Mouse (Mus musculus): ENCODE data around the gene Aqp5. TPM values are rescaled to one million over a fixed set of nuclear protein-coding genes. Genes with fewer than 3 reads are reported as not detected.

Gene Aqp5
- total and polyA plus RNA-seq, 2 experiments from 2014 or later, result 0.64 to 0.76 TPM

- no peaks in the 10 kb centered on the region for H3K4me1 ChIP-seq (ENCODE audit: insufficient read depth)
- no peak for DNase-seq
- ATAC-seq, result no peak
- H3K27ac ChIP-seq (ENCODE audit: low read depth, low read length), result no peak overlapping the region
- H3K36me3 ChIP-seq (ENCODE audit: insufficient read depth), result peaks cover 28% of the 10 kb centered on the region
- H3K9ac ChIP-seq, result no peak overlapping the region
- TF ChIP-seq CTCF (IDR thresholded peaks at IDR 0.05; ENCODE audit: low read depth), result peak; percentile 39; the same call in 1 of the 2 replicates
- no peaks in the 10 kb centered on the region for H3K27me3 ChIP-seq (ENCODE audit: insufficient read depth, low read length)
- no peak overlapping the region for H3K4me3 ChIP-seq (ENCODE audit: low read depth, low read length)
- H3K4me2 ChIP-seq (ENCODE audit: low read depth), result no peak overlapping the region
- H3K9me3 ChIP-seq (ENCODE audit: low read length), result no peaks in the 10 kb centered on the region
These were observed 41.0 kb downstream of the Aqp5 start for GRCm38 (mm10) chr15:99631618-99632017.

GRCm38 (mm10) chr15:99634702-99635101, 44.1 kb downstream of the Aqp5 start:
- no peak overlapping the region for H3K9ac ChIP-seq
- no peak for TF ChIP-seq CTCF (IDR thresholded peaks at IDR 0.05; ENCODE audit: low read depth)
- WGBS, result 92% methylated on average over 7 of the region's 7 CpGs
- ATAC-seq, result no peak
- 0 out of 2 replicates have a peak, but pooled peaks cover 5% of the 10 kb centered on the region for H3K4me1 ChIP-seq (ENCODE audit: insufficient read depth)
- no peak overlapping the region for H3K4me2 ChIP-seq (ENCODE audit: low read depth)
- H3K27ac ChIP-seq (ENCODE audit: low read depth, low read length), result no peak overlapping the region
- peaks cover 24% of the 10 kb centered on the region for H3K36me3 ChIP-seq (ENCODE audit: insufficient read depth)
- H3K9me3 ChIP-seq (ENCODE audit: low read length), result no peaks in the 10 kb centered on the region
- H3K27me3 ChIP-seq (ENCODE audit: insufficient read depth, low read length), result no peaks in the 10 kb centered on the region
- no peak for DNase-seq
- no peak overlapping the region for H3K4me3 ChIP-seq (ENCODE audit: low read depth, low read length)

DNA sequence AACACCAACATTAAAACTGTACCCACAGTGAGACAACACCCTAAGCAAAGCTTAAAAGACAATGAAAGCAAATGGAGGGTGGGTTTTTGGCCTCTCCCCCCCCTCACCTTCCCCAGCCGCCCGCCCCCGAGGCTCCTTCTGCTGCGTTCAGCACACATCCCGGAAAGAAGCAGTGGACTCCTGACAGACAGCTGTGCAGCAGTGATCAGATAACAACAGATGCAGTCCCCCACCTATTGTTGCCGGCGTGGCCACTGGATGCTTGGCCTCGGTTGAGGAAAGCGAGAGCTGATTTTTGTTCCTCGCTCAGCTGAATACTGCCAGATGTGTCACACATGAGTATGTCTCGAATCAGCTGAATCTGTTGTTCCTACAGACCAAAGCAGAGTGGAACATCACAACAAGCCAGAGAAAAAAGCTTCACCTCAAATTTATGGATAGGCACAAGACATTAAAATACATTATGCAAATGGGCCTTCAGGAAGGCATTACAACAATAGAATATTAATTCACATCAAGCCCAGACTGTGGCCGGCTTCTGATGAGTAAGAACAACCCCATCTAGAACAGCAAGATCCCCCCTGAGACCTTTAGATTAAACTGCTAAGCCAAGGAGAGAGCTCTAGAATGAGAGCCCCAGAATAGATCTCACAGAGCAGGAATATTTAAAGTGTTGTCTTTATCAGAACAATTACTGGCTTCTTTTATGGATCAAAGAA, 47.0 kb downstream of the Aqp5 start:
- peak; percentile 51; the same call in 1 of the 2 replicates for ATAC-seq
- no peak for DNase-seq
- Histone ChIP-seq H3K36me3 (ENCODE audit: insufficient read depth) (peaks cover 7% of the 10 kb centered on the region; the same call in 1 of the 2 replicates), H3K4me2 (ENCODE audit: low read depth) (no peak overlapping the region), H3K4me3 (ENCODE audit: low read depth, low read length) (no peak overlapping the region), H3K27ac (ENCODE audit: low read depth, low read length) (peak overlapping the region; percentile 71), H3K9ac (peak overlapping the region; percentile 25; the same call in 1 of the 2 replicates), H3K4me1 (ENCODE audit: insufficient read depth) (0 out of 2 replicates have a peak, but pooled peaks cover 5% of the 10 kb centered on the region), H3K9me3 (ENCODE audit: low read length) (no peaks in the 10 kb centered on the region), H3K27me3 (ENCODE audit: insufficient read depth, low read length) (no peaks in the 10 kb centered on the region)
- WGBS, result 51% methylated on average over 12 of the region's 12 CpGs
- no peak for TF ChIP-seq CTCF (IDR thresholded peaks at IDR 0.05; ENCODE audit: low read depth)

DNA sequence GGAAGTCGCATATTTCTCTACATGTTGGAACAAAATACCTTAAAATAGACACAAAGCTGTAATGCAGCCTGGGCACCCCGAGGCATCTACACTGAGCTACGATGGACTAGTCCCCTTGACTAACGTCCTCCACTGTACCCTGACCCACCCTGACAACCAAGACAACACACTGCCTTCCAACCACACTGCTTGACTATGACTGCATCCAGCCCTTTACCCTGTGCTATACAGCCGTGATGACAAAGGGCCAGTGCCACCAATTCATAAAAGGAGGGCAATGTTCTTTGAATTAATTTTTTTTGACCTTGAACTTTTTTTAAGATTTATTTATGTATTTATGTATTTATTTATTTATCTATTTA, 47.5 kb downstream of the Aqp5 start:
- Histone ChIP-seq H3K27ac (ENCODE audit: low read depth, low read length) (peak overlapping the region; percentile 71), H3K4me3 (ENCODE audit: low read depth, low read length) (no peak overlapping the region), H3K4me2 (ENCODE audit: low read depth) (no peak overlapping the region), H3K9me3 (ENCODE audit: low read length) (no peaks in the 10 kb centered on the region), H3K27me3 (ENCODE audit: insufficient read depth, low read length) (no peaks in the 10 kb centered on the region), H3K4me1 (ENCODE audit: insufficient read depth) (0 out of 2 replicates have a peak, but pooled peaks cover 5% of the 10 kb centered on the region), H3K36me3 (ENCODE audit: insufficient read depth) (peaks cover 7% of the 10 kb centered on the region; the same call in 1 of the 2 replicates), H3K9ac (no peak overlapping the region)
- no peak for TF ChIP-seq CTCF (IDR thresholded peaks at IDR 0.05; ENCODE audit: low read depth)
- 79% methylated on average over 5 of the region's 5 CpGs for WGBS
- no peak for ATAC-seq
- DNase-seq, result no peak

DNA sequence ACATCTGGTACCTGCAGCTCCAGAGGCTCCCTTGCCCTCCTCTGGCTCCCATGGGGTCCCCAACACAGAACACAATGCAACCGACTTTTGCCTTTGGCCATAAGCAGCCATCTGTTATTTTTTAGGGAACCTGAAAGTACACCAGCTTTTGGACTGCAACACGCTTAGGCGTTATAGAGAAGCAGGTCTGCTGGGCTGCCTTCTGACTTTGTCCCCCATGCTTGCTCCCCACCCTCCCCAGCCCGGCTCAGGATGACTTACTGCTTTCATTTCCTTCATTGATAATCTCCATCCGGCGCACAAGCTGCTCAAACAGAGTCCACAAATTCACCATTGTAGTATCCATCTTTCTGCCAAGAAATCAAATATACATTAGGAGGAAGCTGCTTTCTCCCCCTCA, 52.0 kb downstream of the Aqp5 start:
- H3K4me3 ChIP-seq (ENCODE audit: low read depth, low read length), result no peak overlapping the region
- no peaks in the 10 kb centered on the region for H3K27me3 ChIP-seq (ENCODE audit: insufficient read depth, low read length)
- H3K4me2 ChIP-seq (ENCODE audit: low read depth), result no peak overlapping the region
- peaks cover 8% of the 10 kb centered on the region for H3K4me1 ChIP-seq (ENCODE audit: insufficient read depth)
- no peak overlapping the region for H3K9ac ChIP-seq
- no peak overlapping the region for H3K27ac ChIP-seq (ENCODE audit: low read depth, low read length)
- no peak for TF ChIP-seq CTCF (IDR thresholded peaks at IDR 0.05; ENCODE audit: low read depth)
- no peaks in the 10 kb centered on the region for H3K36me3 ChIP-seq (ENCODE audit: insufficient read depth)
- DNase-seq (no peak), ATAC-seq (no peak)
- 75% methylated on average over 6 of the region's 6 CpGs for WGBS
- H3K9me3 ChIP-seq (ENCODE audit: low read length), result no peaks in the 10 kb centered on the region

DNA sequence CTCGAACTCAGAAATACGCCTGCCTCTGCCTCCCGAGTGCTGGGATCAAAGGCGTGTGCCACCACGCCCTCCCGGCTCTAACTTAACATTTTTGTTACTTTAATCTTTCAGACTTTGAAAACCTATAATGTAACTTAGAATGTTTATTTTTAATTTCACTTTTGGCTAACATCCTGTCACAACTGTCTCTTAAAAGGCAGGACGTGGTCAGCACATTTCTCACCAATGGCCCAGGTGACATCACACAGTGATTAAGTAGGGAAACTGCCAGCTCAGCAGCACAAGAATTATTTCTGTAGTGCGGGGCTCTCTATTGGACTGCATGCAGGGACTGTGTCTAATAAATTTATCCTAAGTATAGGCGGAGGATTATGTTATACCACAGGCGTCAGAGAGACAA, 53.2 kb downstream of the Aqp5 start:
- no peak for TF ChIP-seq CTCF (IDR thresholded peaks at IDR 0.05; ENCODE audit: low read depth)
- 70% methylated on average over 10 of the region's 10 CpGs for WGBS
- H3K27ac ChIP-seq (ENCODE audit: low read depth, low read length), result no peak overlapping the region

More for the DNA sequence above, 53.2 kb downstream of the Aqp5 start:
- no peak for ATAC-seq
- H3K27me3 ChIP-seq (ENCODE audit: insufficient read depth, low read length), result no peaks in the 10 kb centered on the region
- H3K9me3 ChIP-seq (ENCODE audit: low read length), result no peaks in the 10 kb centered on the region
- H3K4me2 ChIP-seq (ENCODE audit: low read depth), result no peak overlapping the region
- peaks cover 12% of the 10 kb centered on the region for H3K4me1 ChIP-seq (ENCODE audit: insufficient read depth)
- H3K36me3 ChIP-seq (ENCODE audit: insufficient read depth), result no peaks in the 10 kb centered on the region
- DNase-seq, result no peak
- no peak overlapping the region for H3K9ac ChIP-seq
- H3K4me3 ChIP-seq (ENCODE audit: low read depth, low read length), result no peak overlapping the region

Other genes with a start within 250 kb of the Aqp5 start
- 11.2 and 14.2 TPM in 2 replicates for gene Fmnl3, start 220.3 kb upstream of the Aqp5 start, total RNA-seq (2014; rRNA removed)
- gene Fmnl3, start 220.3 kb upstream of the Aqp5 start, polyA plus RNA-seq (2015; fragmentation: Nextera tagmentation; extraction: Ambion mirVana), result 7.3 and 8.6 TPM in 2 replicates
- 203 and 234 TPM in 2 replicates for gene Tmbim6, start 197.9 kb upstream of the Aqp5 start, total RNA-seq (2014; rRNA removed)
- gene Tmbim6, start 197.9 kb upstream of the Aqp5 start, polyA plus RNA-seq (2015; fragmentation: Nextera tagmentation; extraction: Ambion mirVana), result 269 and 312 TPM in 2 replicates
- gene Nckap5l, start 133.0 kb upstream of the Aqp5 start, total RNA-seq (2014; rRNA removed), result 12.3 and 17.6 TPM in 2 replicates
- 7.9 and 10.3 TPM in 2 replicates for gene Nckap5l, start 133.0 kb upstream of the Aqp5 start, polyA plus RNA-seq (2015; fragmentation: Nextera tagmentation; extraction: Ambion mirVana)
- 12.1 and 17.5 TPM in 2 replicates for gene Bcdin3d, start 116.1 kb upstream of the Aqp5 start, total RNA-seq (2014; rRNA removed)
- 12.8 and 15.7 TPM in 2 replicates for gene Bcdin3d, start 116.1 kb upstream of the Aqp5 start, polyA plus RNA-seq (2015; fragmentation: Nextera tagmentation; extraction: Ambion mirVana)
- 19.2 and 25.6 TPM in 2 replicates for gene Faim2, start 62.6 kb upstream of the Aqp5 start, total RNA-seq (2014; rRNA removed)
- 44.6 and 57.4 TPM in 2 replicates for gene Faim2, start 62.6 kb upstream of the Aqp5 start, polyA plus RNA-seq (2015; fragmentation: Nextera tagmentation; extraction: Ambion mirVana)
- not detected in 2 replicates for gene Aqp2, start 11.7 kb upstream of the Aqp5 start, total RNA-seq (2014; rRNA removed)
- gene Aqp2, start 11.7 kb upstream of the Aqp5 start, polyA plus RNA-seq (2015; fragmentation: Nextera tagmentation; extraction: Ambion mirVana), result not detected in 2 replicates
- not detected in 2 replicates for gene Aqp6, start 10.6 kb downstream of the Aqp5 start, total RNA-seq (2014; rRNA removed)
- 0.06 TPM in 1 of 2 replicates, not detected in the other for gene Aqp6, start 10.6 kb downstream of the Aqp5 start, polyA plus RNA-seq (2015; fragmentation: Nextera tagmentation; extraction: Ambion mirVana)
- 27.5 and 39.7 TPM in 2 replicates for gene Racgap1, start 60.9 kb downstream of the Aqp5 start, total RNA-seq (2014; rRNA removed)
- 31.7 and 34.2 TPM in 2 replicates for gene Racgap1, start 60.9 kb downstream of the Aqp5 start, polyA plus RNA-seq (2015; fragmentation: Nextera tagmentation; extraction: Ambion mirVana)
- 81.9 and 99.1 TPM in 2 replicates for gene Asic1, start 79.6 kb downstream of the Aqp5 start, total RNA-seq (2014; rRNA removed)
- 24.7 and 28.1 TPM in 2 replicates for gene Asic1, start 79.6 kb downstream of the Aqp5 start, polyA plus RNA-seq (2015; fragmentation: Nextera tagmentation; extraction: Ambion mirVana)
- gene Smarcd1, start 111.3 kb downstream of the Aqp5 start, total RNA-seq (2014; rRNA removed), result 89.7 and 90.1 TPM in 2 replicates
- 93.6 and 107 TPM in 2 replicates for gene Smarcd1, start 111.3 kb downstream of the Aqp5 start, polyA plus RNA-seq (2015; fragmentation: Nextera tagmentation; extraction: Ambion mirVana)
- gene Gm17349, start 114.7 kb downstream of the Aqp5 start, total RNA-seq (2014; rRNA removed), result not detected in 2 replicates
- not detected in 2 replicates for gene Gm17349, start 114.7 kb downstream of the Aqp5 start, polyA plus RNA-seq (2015; fragmentation: Nextera tagmentation; extraction: Ambion mirVana)
- 6.0 and 6.1 TPM in 2 replicates for gene Gpd1, start 126.7 kb downstream of the Aqp5 start, total RNA-seq (2014; rRNA removed)
- 3.9 and 4.3 TPM in 2 replicates for gene Gpd1, start 126.7 kb downstream of the Aqp5 start, polyA plus RNA-seq (2015; fragmentation: Nextera tagmentation; extraction: Ambion mirVana)
- gene Cox14, start 134.8 kb downstream of the Aqp5 start, total RNA-seq (2014; rRNA removed), result 69.0 and 86.2 TPM in 2 replicates
- 177 and 209 TPM in 2 replicates for gene Cox14, start 134.8 kb downstream of the Aqp5 start, polyA plus RNA-seq (2015; fragmentation: Nextera tagmentation; extraction: Ambion mirVana)
- gene Cers5, start 182.1 kb downstream of the Aqp5 start, total RNA-seq (2014; rRNA removed), result 95.7 and 99.2 TPM in 2 replicates
- 69.5 and 76.8 TPM in 2 replicates for gene Cers5, start 182.1 kb downstream of the Aqp5 start, polyA plus RNA-seq (2015; fragmentation: Nextera tagmentation; extraction: Ambion mirVana)

All from forebrain, postnatal 0 days (tissue).